Mouse (Mus musculus): ENCODE results near the gene Hipk2. TPM values are rescaled to one million over a fixed set of nuclear protein-coding genes. Genes with fewer than 3 reads are reported as not detected.

Gene Hipk2
- polyA plus RNA-seq, 1 experiment from 2014 or later = 33.7 TPM

GRCm38 (mm10) chr6:38797548-38797947 lies 78.4 kb downstream of the Hipk2 start:
- Histone ChIP-seq H3K4me2 (no peak overlapping the region), H3K36me3 (ENCODE audit: poor library complexity, severe bottlenecking) (no peaks in the 10 kb centered on the region), H3K4me1 (peaks cover 12% of the 10 kb centered on the region), H3K9ac (no peak overlapping the region), H3K27ac (no peak overlapping the region), H3K4me3 (no peak overlapping the region), H3K9me3 (replicated peaks) (no peaks in the 10 kb centered on the region), H3K27me3 (no peaks in the 10 kb centered on the region)
- WGBS = 90% methylated on average over 3 of the region's 3 CpGs
- ATAC-seq = no peak

DNA sequence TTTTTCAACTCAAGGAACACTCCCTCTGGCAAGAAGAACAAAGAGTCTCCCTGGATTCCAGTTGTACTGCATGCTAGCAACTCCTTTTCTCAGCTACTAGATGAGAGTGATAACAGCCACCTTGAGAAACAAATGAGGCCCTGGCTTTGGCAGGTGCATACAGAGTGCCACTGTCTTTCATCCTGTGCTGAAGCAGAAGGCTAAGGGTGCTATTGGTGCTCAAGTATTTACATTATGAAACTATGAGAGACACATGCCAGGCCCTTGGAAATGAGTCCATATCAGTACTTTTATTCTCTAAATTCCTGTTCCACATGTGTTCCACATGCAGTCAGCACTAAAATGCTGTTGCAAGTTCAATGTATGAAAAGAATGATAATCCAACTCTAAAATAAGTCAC lies 79.0 kb downstream of the Hipk2 start:
- ATAC-seq = no peak
- H3K4me3 ChIP-seq = no peak overlapping the region
- no peaks in the 10 kb centered on the region for H3K9me3 ChIP-seq (replicated peaks)
- H3K36me3 ChIP-seq (ENCODE audit: poor library complexity, severe bottlenecking) = no peaks in the 10 kb centered on the region
- no peak overlapping the region for H3K27ac ChIP-seq
- no peak overlapping the region for H3K9ac ChIP-seq
- no peak overlapping the region for H3K4me2 ChIP-seq
- peaks cover 12% of the 10 kb centered on the region for H3K4me1 ChIP-seq
- H3K27me3 ChIP-seq = no peaks in the 10 kb centered on the region

GRCm38 (mm10) chr6:38796388-38796787 lies 79.6 kb downstream of the Hipk2 start:
- ATAC-seq = no peak
- peaks cover 12% of the 10 kb centered on the region for H3K4me1 ChIP-seq
- no peak overlapping the region for H3K4me2 ChIP-seq
- no peak overlapping the region for H3K27ac ChIP-seq
- H3K9me3 ChIP-seq (replicated peaks) = no peaks in the 10 kb centered on the region
- WGBS = 89% methylated on average over 1 of the region's 1 CpGs
- no peak overlapping the region for H3K9ac ChIP-seq
- H3K36me3 ChIP-seq (ENCODE audit: poor library complexity, severe bottlenecking) = peaks cover 3% of the 10 kb centered on the region; the same call in 1 of the 2 replicates
- no peak overlapping the region for H3K4me3 ChIP-seq
- no peaks in the 10 kb centered on the region for H3K27me3 ChIP-seq

DNA sequence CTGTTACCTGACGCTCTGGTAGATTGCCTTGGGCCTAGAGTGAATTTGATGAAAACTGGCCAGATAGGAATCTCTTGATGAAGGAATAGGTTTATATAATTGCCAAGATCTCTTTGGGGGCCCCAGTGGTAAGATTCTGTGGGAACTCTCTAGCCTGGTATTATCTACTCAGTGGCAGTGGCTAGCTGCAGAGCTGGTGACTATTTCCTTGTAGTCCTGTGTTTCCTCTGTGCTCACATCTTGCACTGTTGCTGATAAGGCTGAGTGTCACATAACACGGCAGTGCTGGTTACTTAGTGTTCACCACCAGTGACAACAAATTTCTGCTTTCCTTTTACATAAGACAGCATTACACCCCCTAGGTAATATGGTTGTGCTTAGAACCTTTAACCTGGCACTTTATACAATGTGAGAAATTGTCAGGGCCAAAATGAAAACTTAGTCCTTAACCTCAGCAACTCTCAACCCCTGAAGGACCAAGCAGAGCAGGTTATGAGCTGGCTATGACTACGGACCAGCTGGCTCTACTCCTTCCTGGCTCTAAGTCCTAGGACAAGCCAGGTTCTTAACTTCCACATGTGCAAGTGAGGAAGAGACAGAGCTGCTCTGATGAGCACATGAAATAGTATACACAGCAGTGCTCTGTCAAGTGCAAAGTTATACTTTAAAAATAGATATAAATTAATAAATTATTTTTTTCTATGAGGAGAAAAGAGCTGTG lies 80.7 kb downstream of the Hipk2 start:
- Histone ChIP-seq H3K4me1 (peaks cover 12% of the 10 kb centered on the region; the same call in 1 of the 2 replicates), H3K36me3 (ENCODE audit: poor library complexity, severe bottlenecking) (peaks cover 7% of the 10 kb centered on the region), H3K27ac (no peak overlapping the region), H3K9ac (no peak overlapping the region), H3K9me3 (replicated peaks) (no peaks in the 10 kb centered on the region), H3K4me3 (no peak overlapping the region), H3K27me3 (no peaks in the 10 kb centered on the region), H3K4me2 (no peak overlapping the region)
- WGBS = 95% methylated on average over 3 of the region's 3 CpGs
- ATAC-seq = no peak

DNA sequence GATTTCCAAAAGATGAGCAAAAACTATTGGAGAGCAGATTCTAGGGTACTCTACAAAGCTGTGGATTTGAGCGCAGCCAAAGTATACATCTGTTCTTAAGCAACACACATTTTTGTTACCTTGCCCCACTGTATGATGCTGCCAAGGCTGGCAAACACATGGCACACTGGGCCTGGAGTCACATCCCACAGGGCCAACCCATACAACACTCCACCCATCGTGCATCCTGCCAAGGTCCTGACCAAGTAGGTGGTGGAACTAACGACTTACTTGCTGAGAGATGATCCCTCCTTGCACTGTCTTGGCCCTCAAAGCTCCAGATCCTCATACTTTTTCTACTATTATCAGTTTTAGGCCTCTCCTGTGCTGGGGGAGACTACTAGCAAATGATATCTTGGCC lies 83.0 kb downstream of the Hipk2 start:
- peaks cover 7% of the 10 kb centered on the region for H3K36me3 ChIP-seq (ENCODE audit: poor library complexity, severe bottlenecking)
- no peak overlapping the region for H3K4me2 ChIP-seq
- H3K27ac ChIP-seq = no peak overlapping the region
- H3K9ac ChIP-seq = no peak overlapping the region
- H3K9me3 ChIP-seq (replicated peaks) = no peaks in the 10 kb centered on the region
- H3K4me1 ChIP-seq = peaks cover 5% of the 10 kb centered on the region; the same call in 1 of the 2 replicates
- WGBS = 85% methylated on average over 3 of the region's 3 CpGs
- no peak for ATAC-seq
- no peak overlapping the region for H3K4me3 ChIP-seq
- no peaks in the 10 kb centered on the region for H3K27me3 ChIP-seq

DNA sequence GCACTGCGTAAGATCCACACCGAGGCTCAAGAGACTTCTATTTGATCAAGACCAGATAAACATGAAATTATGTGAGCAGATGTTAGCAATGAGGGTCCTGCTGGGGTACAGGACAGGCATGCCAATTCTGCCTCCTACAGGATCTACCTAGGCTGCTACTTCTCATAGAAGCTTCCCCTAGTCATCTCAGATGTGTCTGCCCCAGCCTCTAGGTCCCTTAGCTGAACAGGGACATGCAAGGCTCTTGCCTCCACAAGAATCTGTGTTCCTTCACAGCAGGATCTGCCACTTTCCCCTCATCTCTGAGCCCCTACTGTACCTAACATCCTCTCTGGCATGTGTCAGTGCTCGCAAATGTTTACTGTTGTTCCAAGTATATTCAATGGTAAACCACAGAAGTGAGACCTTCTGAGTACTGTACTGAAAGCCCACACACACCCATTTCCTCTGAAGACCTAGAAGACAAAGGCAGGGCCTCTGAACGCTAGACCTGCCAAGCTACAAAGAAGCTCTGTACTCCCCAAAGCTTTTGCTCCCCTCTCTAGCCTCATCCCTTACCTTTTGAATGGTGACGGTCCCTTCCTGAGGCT lies 86.6 kb downstream of the Hipk2 start:
- no peak for ATAC-seq
- Histone ChIP-seq H3K36me3 (ENCODE audit: poor library complexity, severe bottlenecking) (peaks cover 7% of the 10 kb centered on the region), H3K27ac (no peak overlapping the region), H3K4me3 (no peak overlapping the region), H3K4me2 (no peak overlapping the region), H3K4me1 (peaks cover 18% of the 10 kb centered on the region), H3K9ac (no peak overlapping the region), H3K27me3 (no peaks in the 10 kb centered on the region), H3K9me3 (replicated peaks) (no peaks in the 10 kb centered on the region)
- WGBS = 86% methylated on average over 5 of the region's 5 CpGs

GRCm38 (mm10) chr6:38787811-38788509 lies 88.0 kb downstream of the Hipk2 start:
- Histone ChIP-seq H3K27me3 (no peaks in the 10 kb centered on the region), H3K36me3 (ENCODE audit: poor library complexity, severe bottlenecking) (peaks cover 7% of the 10 kb centered on the region), H3K9me3 (replicated peaks) (no peaks in the 10 kb centered on the region), H3K4me2 (no peak overlapping the region), H3K4me3 (no peak overlapping the region), H3K27ac (no peak overlapping the region), H3K4me1 (peaks cover 18% of the 10 kb centered on the region), H3K9ac (no peak overlapping the region)
- WGBS = 92% methylated on average over 6 of the region's 6 CpGs
- ATAC-seq = no peak

GRCm38 (mm10) chr6:38787134-38787533 lies 88.8 kb downstream of the Hipk2 start:
- Histone ChIP-seq H3K9ac (no peak overlapping the region), H3K4me1 (peaks cover 18% of the 10 kb centered on the region), H3K36me3 (ENCODE audit: poor library complexity, severe bottlenecking) (peaks cover 7% of the 10 kb centered on the region), H3K4me3 (no peak overlapping the region), H3K27me3 (no peaks in the 10 kb centered on the region), H3K9me3 (replicated peaks) (no peaks in the 10 kb centered on the region), H3K4me2 (no peak overlapping the region), H3K27ac (no peak overlapping the region)
- 31% methylated on average over 1 of the region's 1 CpGs for WGBS
- no peak for ATAC-seq

- Histone ChIP-seq H3K4me1 (peaks cover 18% of the 10 kb centered on the region), H3K27me3 (no peaks in the 10 kb centered on the region), H3K27ac (0 out of 2 replicates have a peak overlapping the region, but pooled peaks have one; percentile 0), H3K4me3 (no peak overlapping the region), H3K36me3 (ENCODE audit: poor library complexity, severe bottlenecking) (no peaks in the 10 kb centered on the region), H3K9ac (no peak overlapping the region), H3K9me3 (replicated peaks) (no peaks in the 10 kb centered on the region), H3K4me2 (no peak overlapping the region)
- no peak for ATAC-seq
- whole genome bisulfite sequencing = 55% methylated on average over 1 of the region's 1 CpGs
Observed at GRCm38 (mm10) chr6:38785747-38786146, 90.2 kb downstream of the Hipk2 start.

GRCm38 (mm10) chr6:38779411-38779810 lies 96.6 kb downstream of the Hipk2 start:
- no peak overlapping the region for H3K27ac ChIP-seq
- H3K9ac ChIP-seq = no peak overlapping the region
- H3K36me3 ChIP-seq (ENCODE audit: poor library complexity, severe bottlenecking) = 0 out of 2 replicates have a peak, but pooled peaks cover 4% of the 10 kb centered on the region
- no peaks in the 10 kb centered on the region for H3K27me3 ChIP-seq
- no peak overlapping the region for H3K4me2 ChIP-seq
- no peaks in the 10 kb centered on the region for H3K4me1 ChIP-seq
- no peak overlapping the region for H3K4me3 ChIP-seq
- no peak for ATAC-seq
- no peaks in the 10 kb centered on the region for H3K9me3 ChIP-seq (replicated peaks)
- WGBS = 95% methylated on average over 7 of the region's 7 CpGs

GRCm38 (mm10) chr6:38778887-38779286 lies 97.1 kb downstream of the Hipk2 start:
- 0 out of 2 replicates have a peak, but pooled peaks cover 4% of the 10 kb centered on the region for H3K36me3 ChIP-seq (ENCODE audit: poor library complexity, severe bottlenecking)
- H3K4me3 ChIP-seq = no peak overlapping the region
- no peak overlapping the region for H3K9ac ChIP-seq
- no peak overlapping the region for H3K27ac ChIP-seq
- H3K4me2 ChIP-seq = no peak overlapping the region
- ATAC-seq = no peak
- H3K27me3 ChIP-seq = no peaks in the 10 kb centered on the region
- no peaks in the 10 kb centered on the region for H3K4me1 ChIP-seq
- H3K9me3 ChIP-seq (replicated peaks) = no peaks in the 10 kb centered on the region

GRCm38 (mm10) chr6:38776000-38776584 lies 99.9 kb downstream of the Hipk2 start:
- Histone ChIP-seq H3K36me3 (ENCODE audit: poor library complexity, severe bottlenecking) (0 out of 2 replicates have a peak, but pooled peaks cover 4% of the 10 kb centered on the region), H3K9me3 (replicated peaks) (no peaks in the 10 kb centered on the region), H3K4me3 (no peak overlapping the region), H3K9ac (no peak overlapping the region), H3K27me3 (no peaks in the 10 kb centered on the region), H3K4me2 (no peak overlapping the region), H3K4me1 (no peaks in the 10 kb centered on the region), H3K27ac (no peak overlapping the region)
- WGBS = 90% methylated on average over 2 of the region's 2 CpGs
- no peak for ATAC-seq
